Mouse (Mus musculus): ENCODE results near the gene Kcna5. TPM values are rescaled to one million over a fixed set of nuclear protein-coding genes. Genes with fewer than 3 reads are reported as not detected.

The Kcna5 gene
- total RNA-seq, 2 experiments from 2014 or later = 6.3 to 6.8 TPM

Other genes starting within 250 kb of the Kcna5 start
- gene Kcna1, start 111.0 kb upstream of the Kcna5 start, total RNA-seq (2021) = 1 to 10 TPM; 2.8 to 3.5 TPM
- gene Kcna6, start 205.3 kb upstream of the Kcna5 start, total RNA-seq (2021) = 1 to 10 TPM; 7.3 to 7.6 TPM

All from adrenal gland, postnatal 4 days (tissue).